Mouse (Mus musculus): ENCODE measurements around the gene Olfr267.

The Olfr267 gene

DNA sequence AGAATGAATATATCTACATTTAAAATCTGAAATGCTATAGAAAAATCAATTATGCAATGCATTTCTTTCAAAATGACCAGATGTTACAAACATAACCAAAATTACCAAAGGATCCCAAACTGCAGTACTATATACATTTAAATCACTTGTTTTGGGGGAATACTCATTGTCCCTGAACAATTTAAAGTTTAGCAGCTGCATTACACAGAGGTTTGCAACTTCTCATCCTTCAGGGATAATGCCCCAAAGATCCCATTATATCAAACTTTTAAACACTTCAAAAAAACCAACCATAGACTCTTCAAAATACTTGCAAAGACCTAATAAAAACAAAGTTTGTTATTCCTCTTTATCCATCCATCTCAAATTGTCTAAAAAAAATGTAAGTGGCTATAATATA, at the start of gene Olfr267:
Gene Olfr267 (minus strand): TSS at position 101 of the 400 bp plus-strand sequence.
- DNase-seq (ENCODE audit: low read depth, low spot score) = no peak

- no peak for DNase-seq (ENCODE audit: low read depth, low spot score)
Observed at GRCm38 (mm10) chr4:58832908-58833307, 45.4 kb upstream of the Olfr267 start.

GRCm38 (mm10) chr4:58825921-58826320, 38.4 kb upstream of the Olfr267 start:
- DNase-seq (ENCODE audit: low read depth, low spot score) = no peak

DNA sequence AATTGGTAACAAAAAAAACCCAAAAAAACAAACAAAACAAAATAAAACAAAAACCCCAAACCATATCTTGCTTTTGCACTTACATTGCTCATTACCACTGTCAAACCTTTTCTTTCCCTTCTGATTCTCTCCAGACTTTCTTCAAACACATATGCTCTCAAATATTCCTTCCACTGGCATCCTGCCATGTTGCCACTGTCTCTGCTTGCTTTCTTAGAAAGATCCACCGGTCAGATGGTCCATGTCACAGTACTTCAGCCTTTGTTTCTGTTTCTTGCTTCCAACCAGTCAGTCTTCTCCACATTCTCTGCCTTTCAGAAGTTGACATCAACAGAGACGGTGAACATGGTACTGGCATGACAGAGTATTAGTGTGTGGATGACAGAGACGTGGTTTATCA, 857 bp downstream of the Olfr267 start:
- DNase-seq (ENCODE audit: low read depth, low spot score) = no peak

DNA sequence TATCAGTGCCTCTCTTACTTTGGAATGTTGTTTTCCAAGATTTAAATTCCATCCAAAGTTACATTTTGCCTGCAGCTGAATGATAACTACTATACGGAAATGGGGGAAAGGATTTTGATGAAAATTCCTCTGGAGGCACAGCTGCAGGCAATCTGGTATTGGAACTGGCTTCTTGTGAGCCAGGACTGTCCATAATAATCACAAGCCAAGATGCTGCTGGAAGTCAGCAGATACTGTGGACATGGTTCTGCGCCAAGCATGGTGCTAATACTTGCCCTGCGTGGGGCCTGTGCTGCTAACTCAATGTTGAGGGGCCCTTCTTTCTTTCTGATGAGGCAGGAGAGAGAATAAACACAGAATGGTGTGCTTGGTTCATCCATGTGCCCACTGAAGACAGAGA, 24.1 kb downstream of the Olfr267 start:
- no peak for DNase-seq (ENCODE audit: low read depth, low spot score)

DNA sequence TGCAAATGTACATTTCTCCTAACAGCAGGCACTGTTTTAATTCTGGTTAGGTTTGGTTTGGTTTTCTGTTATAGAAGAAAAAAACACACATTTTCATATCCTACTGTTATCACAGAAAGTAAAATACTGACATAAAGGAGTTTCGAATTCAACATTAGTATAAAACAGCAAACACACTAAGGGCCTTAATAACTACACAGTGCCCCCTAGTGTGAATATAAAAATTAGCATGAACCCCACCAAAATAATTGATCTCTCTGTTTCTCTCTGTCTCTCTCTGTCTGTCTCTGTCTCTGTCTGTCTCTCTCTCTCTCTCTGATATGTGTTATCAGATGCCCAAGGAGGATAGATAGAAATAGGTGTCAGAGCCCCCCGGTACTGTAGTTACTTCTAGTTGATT, 38.0 kb downstream of the Olfr267 start:
- DNase-seq (ENCODE audit: low read depth, low spot score) = no peak

DNA sequence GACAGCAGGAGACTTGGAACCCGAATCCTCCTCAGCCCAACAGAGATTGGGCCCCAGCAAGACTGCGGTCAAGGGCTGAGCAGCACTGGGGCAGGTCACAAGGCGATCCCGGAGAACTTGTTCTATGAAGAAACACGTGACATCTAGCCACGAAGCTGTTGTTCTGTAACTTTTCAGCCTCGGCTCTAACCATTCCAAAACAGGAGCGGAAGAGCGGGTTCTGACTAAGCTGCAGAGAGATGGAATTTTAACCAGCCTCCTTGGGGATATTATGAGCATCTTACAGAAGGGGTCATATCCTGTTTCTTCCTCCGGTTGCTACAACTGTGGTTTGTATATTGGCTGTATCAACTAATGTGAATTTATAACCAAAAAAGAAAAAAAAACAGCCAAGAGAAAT, 38.4 kb downstream of the Olfr267 start:
- DNase-seq (ENCODE audit: low read depth, low spot score) = no peak

- DNase-seq (ENCODE audit: low read depth, low spot score) = no peak
Observed at GRCm38 (mm10) chr4:58745583-58746222, 41.8 kb downstream of the Olfr267 start.

DNA sequence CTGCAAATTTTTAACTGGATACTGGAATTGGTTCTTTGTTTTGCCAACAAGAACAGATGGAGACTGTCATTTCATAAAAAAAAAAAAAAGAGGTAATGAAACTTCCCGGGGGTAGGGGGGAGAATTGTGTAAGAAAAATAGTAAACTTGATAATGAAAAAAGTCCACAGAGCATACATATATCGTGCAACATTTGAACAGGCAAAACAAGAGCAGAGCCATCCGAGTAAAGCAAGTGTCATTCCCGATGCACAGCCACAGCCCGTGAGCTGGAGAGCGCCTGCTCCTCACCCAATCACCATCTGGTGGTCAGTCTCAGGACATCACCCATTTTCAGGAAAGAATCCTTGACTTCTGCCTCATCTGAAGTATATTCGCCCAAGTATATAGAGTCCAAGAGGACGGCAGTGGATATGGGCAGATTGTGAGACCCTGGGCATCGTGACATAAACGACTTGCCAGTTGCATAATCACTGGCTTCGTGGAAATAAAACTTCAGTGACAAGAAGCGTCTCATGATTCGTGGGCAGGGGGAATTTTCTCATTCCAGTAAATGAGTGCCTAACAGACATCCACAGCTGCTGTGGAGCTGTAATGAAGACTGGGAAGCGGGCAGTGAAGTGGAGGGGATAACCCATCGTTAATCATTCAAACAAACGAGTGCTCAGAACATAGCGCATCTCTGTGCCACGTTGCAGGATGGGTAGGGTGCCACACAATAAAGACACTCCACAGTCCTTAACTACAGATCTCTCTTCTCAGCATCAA, 50.5 kb downstream of the Olfr267 start:
- DNase-seq (ENCODE audit: low read depth, low spot score) = no peak
